Mouse (Mus musculus): Measurements from ENCODE around the gene Ano1. TPM values are rescaled to one million over a fixed set of nuclear protein-coding genes. Genes with fewer than 3 reads are reported as not detected.

The Ano1 gene
- total and polyA plus RNA-seq, 2 experiments from 2014 or later = 7.5 to 11.6 TPM

- H3K4me3 ChIP-seq (ENCODE audit: low read depth, low read length) = no peak overlapping the region
- no peak for DNase-seq (ENCODE audit: low spot score)
- H3K27me3 ChIP-seq (ENCODE audit: insufficient read depth, low read length) = no peaks in the 10 kb centered on the region
- no peaks in the 10 kb centered on the region for H3K9me3 ChIP-seq (ENCODE audit: low read length)
- no peak for ATAC-seq (ENCODE audit: low FRiP score)
- WGBS = 92% methylated on average over 2 of the region's 2 CpGs
- TF ChIP-seq CTCF (IDR thresholded peaks at IDR 0.05) = no peak
- H3K4me1 ChIP-seq (ENCODE audit: insufficient read depth, low read length) = no peaks in the 10 kb centered on the region
- H3K4me2 ChIP-seq (ENCODE audit: low read depth, low read length, poor library complexity, severe bottlenecking) = no peak overlapping the region
- H3K27ac ChIP-seq (ENCODE audit: low read depth, low read length) = no peak overlapping the region
- H3K9ac ChIP-seq (replicated peaks; ENCODE audit: low read length, poor library complexity, severe bottlenecking) = no peak overlapping the region
- H3K36me3 ChIP-seq (ENCODE audit: insufficient read depth, low read length) = no peaks in the 10 kb centered on the region
These were observed 22.5 kb upstream of the Ano1 start for GRCm38 (mm10) chr7:144774283-144774682.

DNA sequence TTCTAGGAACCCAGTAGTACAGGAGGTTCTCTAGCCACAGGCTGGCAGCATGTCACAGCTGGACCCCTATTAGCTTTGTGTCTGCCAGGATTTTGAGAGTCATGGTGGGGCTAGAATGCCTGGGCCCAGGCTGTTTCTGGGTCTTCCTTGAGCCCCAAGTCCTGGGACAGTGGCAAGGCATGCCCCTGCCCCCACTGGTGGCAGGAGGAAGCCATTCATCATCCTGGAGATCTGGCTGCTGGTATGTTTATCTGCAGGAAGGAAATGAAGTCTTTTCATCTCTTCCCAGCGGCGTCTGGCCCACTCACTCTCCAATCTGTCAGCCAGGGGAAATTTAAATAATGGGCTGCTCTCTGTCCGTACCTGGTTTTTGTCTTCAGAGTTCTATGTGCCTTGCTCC, 18.3 kb upstream of the Ano1 start:
- Histone ChIP-seq H3K27me3 (ENCODE audit: insufficient read depth, low read length) (no peaks in the 10 kb centered on the region), H3K4me2 (ENCODE audit: low read depth, low read length, poor library complexity, severe bottlenecking) (no peak overlapping the region), H3K4me1 (ENCODE audit: insufficient read depth, low read length) (no peaks in the 10 kb centered on the region), H3K9me3 (ENCODE audit: low read length) (no peaks in the 10 kb centered on the region), H3K4me3 (ENCODE audit: low read depth, low read length) (no peak overlapping the region), H3K27ac (ENCODE audit: low read depth, low read length) (no peak overlapping the region), H3K9ac (replicated peaks; ENCODE audit: low read length, poor library complexity, severe bottlenecking) (no peak overlapping the region), H3K36me3 (ENCODE audit: insufficient read depth, low read length) (no peaks in the 10 kb centered on the region)
- TF ChIP-seq CTCF (IDR thresholded peaks at IDR 0.05) = no peak
- WGBS = 42% methylated on average over 3 of the region's 3 CpGs
- no peak for ATAC-seq (ENCODE audit: low FRiP score)
- no peak for DNase-seq (ENCODE audit: low spot score)

GRCm38 (mm10) chr7:144769434-144770080, 17.8 kb upstream of the Ano1 start:
- no peak for TF ChIP-seq CTCF (IDR thresholded peaks at IDR 0.05)
- H3K9ac ChIP-seq (replicated peaks; ENCODE audit: low read length, poor library complexity, severe bottlenecking) = no peak overlapping the region
- no peaks in the 10 kb centered on the region for H3K9me3 ChIP-seq (ENCODE audit: low read length)
- no peak overlapping the region for H3K27ac ChIP-seq (ENCODE audit: low read depth, low read length)
- no peak for DNase-seq (ENCODE audit: low spot score)
- no peaks in the 10 kb centered on the region for H3K4me1 ChIP-seq (ENCODE audit: insufficient read depth, low read length)
- no peaks in the 10 kb centered on the region for H3K27me3 ChIP-seq (ENCODE audit: insufficient read depth, low read length)
- no peak overlapping the region for H3K4me2 ChIP-seq (ENCODE audit: low read depth, low read length, poor library complexity, severe bottlenecking)
- 83% methylated on average over 9 of the region's 9 CpGs for WGBS
- no peak for ATAC-seq (ENCODE audit: low FRiP score)
- no peak overlapping the region for H3K4me3 ChIP-seq (ENCODE audit: low read depth, low read length)
- H3K36me3 ChIP-seq (ENCODE audit: insufficient read depth, low read length) = no peaks in the 10 kb centered on the region

GRCm38 (mm10) chr7:144768845-144769244, 17.1 kb upstream of the Ano1 start:
- no peaks in the 10 kb centered on the region for H3K36me3 ChIP-seq (ENCODE audit: insufficient read depth, low read length)
- no peaks in the 10 kb centered on the region for H3K27me3 ChIP-seq (ENCODE audit: insufficient read depth, low read length)
- H3K4me3 ChIP-seq (ENCODE audit: low read depth, low read length) = no peak overlapping the region
- H3K9me3 ChIP-seq (ENCODE audit: low read length) = no peaks in the 10 kb centered on the region
- H3K9ac ChIP-seq (replicated peaks; ENCODE audit: low read length, poor library complexity, severe bottlenecking) = no peak overlapping the region
- H3K27ac ChIP-seq (ENCODE audit: low read depth, low read length) = no peak overlapping the region
- TF ChIP-seq CTCF (IDR thresholded peaks at IDR 0.05) = no peak
- H3K4me1 ChIP-seq (ENCODE audit: insufficient read depth, low read length) = no peaks in the 10 kb centered on the region
- 92% methylated on average over 1 of the region's 1 CpGs for WGBS
- no peak overlapping the region for H3K4me2 ChIP-seq (ENCODE audit: low read depth, low read length, poor library complexity, severe bottlenecking)
- ATAC-seq (ENCODE audit: low FRiP score) (no peak), DNase-seq (ENCODE audit: low spot score) (no peak)

GRCm38 (mm10) chr7:144764537-144765282, 12.9 kb upstream of the Ano1 start:
- no peak overlapping the region for H3K9ac ChIP-seq (replicated peaks; ENCODE audit: low read length, poor library complexity, severe bottlenecking)
- WGBS = 65% methylated on average over 11 of the region's 11 CpGs
- H3K4me1 ChIP-seq (ENCODE audit: insufficient read depth, low read length) = no peaks in the 10 kb centered on the region
- H3K4me3 ChIP-seq (ENCODE audit: low read depth, low read length) = no peak overlapping the region
- TF ChIP-seq CTCF (IDR thresholded peaks at IDR 0.05) = no peak
- no peak overlapping the region for H3K27ac ChIP-seq (ENCODE audit: low read depth, low read length)
- H3K27me3 ChIP-seq (ENCODE audit: insufficient read depth, low read length) = no peaks in the 10 kb centered on the region
- ATAC-seq (ENCODE audit: low FRiP score) (no peak), DNase-seq (ENCODE audit: low spot score) (peak; percentile 70)
- H3K4me2 ChIP-seq (ENCODE audit: low read depth, low read length, poor library complexity, severe bottlenecking) = no peak overlapping the region
- H3K9me3 ChIP-seq (ENCODE audit: low read length) = no peaks in the 10 kb centered on the region
- no peaks in the 10 kb centered on the region for H3K36me3 ChIP-seq (ENCODE audit: insufficient read depth, low read length)

DNA sequence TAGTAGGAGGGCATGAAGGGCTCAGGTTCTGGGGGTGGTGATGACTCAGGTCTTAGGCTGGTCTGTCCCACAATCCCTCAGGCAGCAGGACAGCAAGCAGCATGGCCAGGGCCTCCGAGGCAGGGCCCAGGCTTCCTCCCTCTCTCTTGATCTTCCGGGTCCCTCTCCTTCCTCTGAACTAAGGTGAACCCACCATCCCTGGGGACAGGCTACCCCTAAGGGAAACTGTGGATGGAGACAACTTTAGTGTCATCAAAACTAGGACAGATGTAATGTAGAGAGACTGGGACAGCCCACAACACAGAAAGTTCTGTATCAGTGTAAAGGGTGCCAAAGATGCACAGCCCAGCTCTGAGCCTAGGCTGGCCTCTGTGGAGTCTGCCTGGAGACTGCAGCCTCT, 12.2 kb upstream of the Ano1 start:
- H3K4me1 ChIP-seq (ENCODE audit: insufficient read depth, low read length) = no peaks in the 10 kb centered on the region
- no peaks in the 10 kb centered on the region for H3K9me3 ChIP-seq (ENCODE audit: low read length)
- ATAC-seq (ENCODE audit: low FRiP score) (no peak), DNase-seq (ENCODE audit: low spot score) (no peak)
- no peak for TF ChIP-seq CTCF (IDR thresholded peaks at IDR 0.05)
- H3K27ac ChIP-seq (ENCODE audit: low read depth, low read length) = no peak overlapping the region
- H3K27me3 ChIP-seq (ENCODE audit: insufficient read depth, low read length) = no peaks in the 10 kb centered on the region
- no peak overlapping the region for H3K9ac ChIP-seq (replicated peaks; ENCODE audit: low read length, poor library complexity, severe bottlenecking)
- no peak overlapping the region for H3K4me2 ChIP-seq (ENCODE audit: low read depth, low read length, poor library complexity, severe bottlenecking)
- no peaks in the 10 kb centered on the region for H3K36me3 ChIP-seq (ENCODE audit: insufficient read depth, low read length)
- WGBS = 80% methylated on average over 2 of the region's 2 CpGs
- H3K4me3 ChIP-seq (ENCODE audit: low read depth, low read length) = no peak overlapping the region

All from midbrain, postnatal 0 days (tissue).